Mouse (Mus musculus): Measurements from ENCODE around the gene Hs3st6. TPM values are rescaled to one million over a fixed set of nuclear protein-coding genes. Genes with fewer than 3 reads are reported as not detected.

The Hs3st6 gene
- polyA plus RNA-seq, 1 experiment from 2014 or later = not detected

DNA sequence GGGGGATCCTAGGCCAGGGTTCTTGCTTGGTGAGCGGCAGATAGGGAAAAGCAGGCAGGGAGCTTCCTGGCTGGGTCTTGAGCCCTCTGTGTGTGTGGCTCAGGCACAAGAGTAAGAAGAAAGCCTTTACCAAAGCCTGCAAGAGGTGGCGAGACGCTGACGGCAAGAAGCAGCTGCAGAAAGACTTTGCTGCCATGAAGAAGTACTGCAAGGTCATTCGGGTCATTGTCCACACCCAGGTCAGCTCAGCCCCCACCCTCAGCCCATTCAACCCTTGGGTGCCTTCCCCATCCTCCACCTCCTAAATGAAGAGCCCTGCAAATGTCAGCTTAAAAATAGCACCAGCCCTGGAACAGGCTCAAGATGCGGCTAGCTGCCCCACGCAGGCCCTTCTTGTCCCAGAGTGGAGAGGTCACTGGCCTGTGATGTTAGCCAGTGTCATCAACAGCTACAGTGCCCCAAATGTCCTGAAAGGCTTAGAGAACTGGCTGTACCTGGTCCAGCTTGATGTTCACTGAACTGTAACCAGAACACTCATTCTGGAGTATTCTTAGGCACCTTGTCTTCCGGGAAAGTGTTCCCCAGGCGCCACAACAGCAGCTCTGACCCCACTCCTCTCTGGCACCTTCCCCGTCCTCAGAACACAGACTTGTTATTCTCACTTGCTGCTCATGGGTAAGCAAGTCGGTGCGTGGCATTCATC, 20.4 kb upstream of the Hs3st6 start:
- H3K4me3 ChIP-seq = no peak overlapping the region
- H3K36me3 ChIP-seq = no peaks in the 10 kb centered on the region
- H3K9ac ChIP-seq (replicated peaks) = no peak overlapping the region
- no peak for ATAC-seq (replicated peaks)
- 81% methylated on average over 12 of the region's 12 CpGs for WGBS
- H3K4me2 ChIP-seq (replicated peaks) = no peak overlapping the region
- H3K4me1 ChIP-seq = peaks cover 16% of the 10 kb centered on the region
- no peaks in the 10 kb centered on the region for H3K9me3 ChIP-seq
- no peak overlapping the region for H3K27ac ChIP-seq (replicated peaks)
- H3K27me3 ChIP-seq = peaks cover 6% of the 10 kb centered on the region; the same call in 1 of the 2 replicates

DNA sequence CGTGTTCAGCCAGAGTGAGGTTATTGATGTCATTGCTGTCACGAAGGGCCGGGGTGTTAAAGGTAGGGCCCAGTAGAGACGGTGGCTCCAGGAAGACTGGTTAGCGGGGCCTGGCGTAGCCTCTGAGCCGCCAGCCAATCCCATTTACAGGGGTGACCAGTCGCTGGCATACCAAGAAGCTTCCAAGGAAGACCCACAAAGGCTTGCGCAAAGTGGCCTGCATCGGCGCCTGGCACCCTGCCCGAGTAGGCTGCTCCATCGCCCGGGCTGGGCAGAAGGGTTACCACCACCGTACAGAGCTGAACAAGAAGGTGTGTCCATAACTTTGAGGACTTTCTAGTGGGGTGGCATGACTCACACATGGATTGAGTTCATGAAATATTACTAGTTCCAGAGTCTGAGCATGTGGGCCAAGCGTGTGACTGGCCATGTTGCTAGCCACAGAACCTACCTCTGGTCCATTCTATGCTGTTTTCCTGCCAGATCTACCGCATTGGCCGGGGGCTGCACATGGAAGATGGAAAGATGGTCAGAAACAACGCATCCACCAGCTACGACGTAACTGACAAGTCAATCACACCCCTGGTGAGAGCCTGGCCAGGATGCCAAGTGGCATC, 19.2 kb upstream of the Hs3st6 start:
- H3K27ac ChIP-seq (replicated peaks) = no peak overlapping the region
- 88% methylated on average over 21 of the region's 21 CpGs for WGBS
- H3K4me2 ChIP-seq (replicated peaks) = no peak overlapping the region
- 0 out of 2 replicates have a peak overlapping the region, but pooled peaks have one; percentile 15 for H3K9ac ChIP-seq (replicated peaks)
- no peaks in the 10 kb centered on the region for H3K27me3 ChIP-seq
- H3K36me3 ChIP-seq = no peaks in the 10 kb centered on the region
- no peak for ATAC-seq (replicated peaks)
- no peaks in the 10 kb centered on the region for H3K9me3 ChIP-seq
- no peak overlapping the region for H3K4me3 ChIP-seq
- peaks cover 17% of the 10 kb centered on the region for H3K4me1 ChIP-seq

DNA sequence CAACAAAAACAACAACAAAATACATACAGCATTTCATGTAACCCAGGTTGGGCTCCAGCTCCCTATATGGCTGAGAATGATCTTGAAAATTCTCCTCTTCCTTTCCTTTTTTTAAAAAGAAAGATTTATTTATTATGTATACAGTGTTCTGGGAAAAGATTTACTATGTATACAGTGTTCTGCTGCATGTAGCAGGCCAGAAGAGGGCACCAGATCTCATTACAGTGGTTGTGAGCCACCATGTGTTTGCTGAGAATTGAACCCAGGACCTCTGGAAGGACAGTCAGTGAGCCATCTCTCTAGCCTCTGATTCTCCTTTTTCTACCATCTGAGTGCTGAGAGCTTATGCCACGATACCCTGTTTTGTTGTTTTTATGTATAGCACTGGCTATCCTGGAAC, 18.3 kb upstream of the Hs3st6 start:
- H3K9ac ChIP-seq (replicated peaks) = no peak overlapping the region
- no peak overlapping the region for H3K4me3 ChIP-seq
- H3K27me3 ChIP-seq = no peaks in the 10 kb centered on the region
- peaks cover 17% of the 10 kb centered on the region for H3K4me1 ChIP-seq
- no peak overlapping the region for H3K4me2 ChIP-seq (replicated peaks)
- ATAC-seq (replicated peaks) = no peak
- no peaks in the 10 kb centered on the region for H3K36me3 ChIP-seq
- no peaks in the 10 kb centered on the region for H3K9me3 ChIP-seq
- 88% methylated on average over 1 of the region's 1 CpGs for WGBS
- H3K27ac ChIP-seq (replicated peaks) = no peak overlapping the region

DNA sequence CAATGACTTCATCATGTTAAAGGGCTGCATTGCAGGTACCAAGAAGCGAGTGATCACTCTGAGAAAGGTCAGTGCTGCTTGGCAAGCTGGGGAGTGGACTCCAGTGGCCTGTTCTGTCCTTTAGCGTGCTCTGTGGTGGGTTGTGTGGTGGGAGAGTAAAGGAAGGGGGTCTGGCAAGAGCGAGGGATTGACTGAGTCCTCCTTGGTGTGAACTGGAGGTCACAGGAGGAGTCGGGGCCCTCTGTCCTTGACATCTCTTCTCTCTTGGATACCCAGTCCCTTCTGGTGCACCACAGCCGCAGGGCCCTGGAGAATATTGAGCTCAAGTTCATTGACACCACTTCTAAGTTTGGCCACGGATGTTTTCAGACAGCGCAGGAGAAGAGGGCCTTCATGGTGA, 17.3 kb upstream of the Hs3st6 start:
- Histone ChIP-seq H3K27ac (replicated peaks) (no peak overlapping the region), H3K36me3 (no peaks in the 10 kb centered on the region), H3K27me3 (no peaks in the 10 kb centered on the region), H3K4me2 (replicated peaks) (no peak overlapping the region), H3K9me3 (no peaks in the 10 kb centered on the region), H3K4me1 (peaks cover 17% of the 10 kb centered on the region), H3K9ac (replicated peaks) (no peak overlapping the region), H3K4me3 (no peak overlapping the region)
- no peak for ATAC-seq (replicated peaks)
- WGBS = 83% methylated on average over 7 of the region's 7 CpGs

DNA sequence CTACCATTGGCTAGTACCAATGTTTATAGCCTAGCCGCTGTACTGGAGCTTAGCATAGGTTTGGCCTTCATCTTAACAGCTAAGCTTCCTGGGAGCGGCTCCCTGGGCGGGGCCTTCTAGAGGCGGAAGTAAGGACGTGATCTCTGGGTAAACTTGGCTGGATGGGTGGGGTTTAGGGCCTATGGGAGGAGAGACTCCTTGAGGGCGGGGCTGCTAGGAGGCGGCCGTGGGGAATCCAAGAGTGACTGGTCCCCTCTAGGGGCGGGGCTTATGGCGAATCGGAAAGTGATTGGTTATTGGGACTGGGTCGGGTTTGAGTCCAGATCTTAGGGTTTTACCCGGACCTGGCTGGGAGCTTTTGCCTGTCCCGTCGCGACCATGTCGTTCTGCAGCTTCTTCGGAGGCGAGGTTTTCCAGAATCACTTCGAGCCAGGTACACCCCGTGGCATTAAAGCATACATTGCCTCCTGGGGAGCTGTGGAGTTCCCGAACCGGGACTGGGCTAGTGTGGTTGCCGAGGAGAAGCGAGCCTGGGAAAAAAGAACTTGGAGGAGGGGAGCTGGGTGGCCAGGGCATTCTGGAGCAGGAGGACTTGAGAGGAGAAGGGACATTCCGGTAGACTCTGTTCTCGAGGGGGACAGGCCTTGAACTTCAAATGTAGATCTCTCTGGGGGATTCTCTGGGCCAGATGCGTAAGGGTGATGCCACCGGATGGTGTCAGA, 16.3 kb upstream of the Hs3st6 start, which contains the start of gene Msrb1:
TSS of gene Msrb1 (plus strand) at position 313 of the 722 bp plus-strand sequence.
- Histone ChIP-seq H3K4me1 (peaks cover 17% of the 10 kb centered on the region), H3K27ac (replicated peaks) (peak within 1 kb of the TSS; percentile 53), H3K9ac (replicated peaks) (peak within 1 kb of the TSS; percentile 65), H3K27me3 (no peaks in the 10 kb centered on the region), H3K9me3 (no peaks in the 10 kb centered on the region), H3K4me3 (peak within 1 kb of the TSS; percentile 62), H3K36me3 (no peaks in the 10 kb centered on the region), H3K4me2 (replicated peaks) (peak within 1 kb of the TSS; percentile 90)
- WGBS = 2% methylated on average over 29 of the region's 29 CpGs
- ATAC-seq (replicated peaks) = peak; percentile 97

DNA sequence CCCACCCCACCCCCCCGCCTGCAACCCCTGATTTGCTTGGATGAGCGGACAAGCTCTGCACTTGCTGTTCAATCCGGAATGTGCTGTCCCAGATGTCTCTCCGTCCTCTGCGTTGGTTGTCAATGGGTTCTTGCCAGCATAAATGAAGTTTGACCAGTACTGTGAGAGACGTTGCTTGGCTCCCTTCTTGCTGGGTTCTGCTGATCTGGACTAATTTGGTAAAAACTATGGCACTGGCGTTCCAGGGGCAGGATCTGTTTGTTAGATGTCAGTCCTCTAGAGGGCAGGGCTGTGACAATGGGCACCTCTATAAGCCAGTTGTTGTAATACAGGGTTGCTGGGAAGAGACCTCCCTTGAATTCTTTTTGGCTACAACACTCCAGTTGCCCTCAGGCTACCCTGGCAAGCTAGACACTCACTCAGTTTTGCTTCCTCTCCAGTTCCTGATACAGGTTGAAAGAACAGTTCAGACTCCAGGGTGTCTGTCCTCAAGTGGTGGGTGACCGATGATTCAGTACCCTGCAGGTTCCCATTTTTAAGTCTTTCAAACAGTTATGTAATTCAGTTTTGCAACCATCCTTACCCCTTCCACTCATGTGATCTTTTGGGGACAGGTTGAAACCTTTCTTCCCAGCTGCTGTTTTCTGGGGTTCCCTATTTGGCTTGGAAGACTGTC, 15.5 kb upstream of the Hs3st6 start:
- H3K27me3 ChIP-seq = no peaks in the 10 kb centered on the region
- 0 out of 2 replicates have a peak, but pooled peaks have one; percentile 0 for ATAC-seq (replicated peaks)
- WGBS = 25% methylated on average over 8 of the region's 8 CpGs
- H3K9me3 ChIP-seq = no peaks in the 10 kb centered on the region
- H3K4me2 ChIP-seq (replicated peaks) = peak overlapping the region; percentile 90
- H3K4me3 ChIP-seq = peak overlapping the region; percentile 62
- H3K9ac ChIP-seq (replicated peaks) = peak overlapping the region; percentile 65; the same call in 1 of the 2 replicates
- H3K27ac ChIP-seq (replicated peaks) = no peak overlapping the region
- H3K36me3 ChIP-seq = no peaks in the 10 kb centered on the region
- H3K4me1 ChIP-seq = peaks cover 17% of the 10 kb centered on the region

DNA sequence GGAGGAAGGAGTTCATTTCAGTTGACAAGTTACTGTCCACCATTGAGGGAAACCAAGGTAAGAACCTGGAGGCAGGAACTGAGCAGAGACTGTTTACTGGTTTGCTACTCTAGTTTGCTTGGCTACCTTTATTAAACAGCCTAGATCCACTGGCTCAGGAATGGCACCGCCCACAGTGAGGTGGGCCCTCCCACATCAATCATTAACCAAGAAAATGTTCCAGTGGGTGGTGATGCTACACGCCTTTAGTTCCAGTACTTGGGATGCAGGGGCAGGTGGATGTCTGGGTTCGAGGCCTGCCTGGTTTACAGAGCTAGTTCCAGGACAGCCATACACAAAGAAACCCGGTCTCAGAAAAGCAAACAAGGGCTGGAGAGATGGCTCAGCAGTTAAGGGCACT, 14.6 kb upstream of the Hs3st6 start:
- WGBS = 78% methylated on average over 4 of the region's 4 CpGs
- H3K27ac ChIP-seq (replicated peaks) = no peak overlapping the region
- H3K4me2 ChIP-seq (replicated peaks) = no peak overlapping the region
- H3K27me3 ChIP-seq = no peaks in the 10 kb centered on the region
- H3K4me1 ChIP-seq = peaks cover 17% of the 10 kb centered on the region
- no peak overlapping the region for H3K9ac ChIP-seq (replicated peaks)
- no peaks in the 10 kb centered on the region for H3K36me3 ChIP-seq
- no peak overlapping the region for H3K4me3 ChIP-seq
- H3K9me3 ChIP-seq = no peaks in the 10 kb centered on the region
- no peak for ATAC-seq (replicated peaks)

DNA sequence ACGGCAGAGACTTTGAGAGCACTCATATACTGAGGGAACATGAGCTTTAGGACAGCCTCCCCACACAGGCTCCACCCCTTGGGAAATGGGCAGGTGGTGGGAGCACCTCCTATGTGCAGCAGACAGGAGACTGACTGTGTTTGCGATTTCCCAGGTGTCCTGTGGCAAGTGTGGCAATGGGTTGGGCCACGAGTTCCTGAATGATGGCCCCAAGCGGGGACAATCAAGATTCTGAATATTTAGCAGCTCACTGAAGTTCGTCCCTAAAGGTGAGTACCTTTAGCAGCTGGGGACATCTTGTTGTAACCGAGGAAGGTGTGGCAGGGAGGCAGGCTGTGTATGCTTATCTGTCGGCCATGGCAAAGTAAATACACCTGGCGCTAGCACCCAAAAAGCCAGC, 12.9 kb upstream of the Hs3st6 start:
- 84% methylated on average over 8 of the region's 8 CpGs for WGBS
- ATAC-seq (replicated peaks) = no peak
- Histone ChIP-seq H3K9me3 (no peaks in the 10 kb centered on the region), H3K27ac (replicated peaks) (no peak overlapping the region), H3K4me3 (no peak overlapping the region), H3K4me1 (peaks cover 17% of the 10 kb centered on the region), H3K27me3 (no peaks in the 10 kb centered on the region), H3K4me2 (replicated peaks) (no peak overlapping the region), H3K9ac (replicated peaks) (no peak overlapping the region), H3K36me3 (no peaks in the 10 kb centered on the region)

DNA sequence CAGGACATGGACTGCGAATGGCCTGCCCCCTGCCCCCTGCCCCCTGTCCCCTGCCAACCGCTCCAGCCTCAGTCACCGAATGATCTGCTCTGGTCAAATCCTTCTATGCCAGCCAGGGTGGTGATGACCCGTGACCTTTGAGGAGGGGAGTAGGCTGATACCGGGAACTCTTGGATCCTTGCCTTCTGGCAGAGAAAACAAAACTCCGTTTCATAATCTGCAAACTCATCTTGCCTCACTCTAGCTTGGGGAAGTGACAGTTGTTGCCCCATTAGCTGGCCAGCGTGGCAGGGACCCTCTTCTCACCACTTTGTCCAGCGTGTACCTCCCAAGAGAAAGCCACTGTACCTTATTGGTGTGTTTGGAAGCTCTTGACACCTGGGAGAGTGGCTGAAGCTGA, 10.5 kb upstream of the Hs3st6 start:
- H3K4me3 ChIP-seq = no peak overlapping the region
- H3K36me3 ChIP-seq = no peaks in the 10 kb centered on the region
- peaks cover 2% of the 10 kb centered on the region for H3K4me1 ChIP-seq
- no peak for ATAC-seq (replicated peaks)
- no peaks in the 10 kb centered on the region for H3K9me3 ChIP-seq
- no peak overlapping the region for H3K4me2 ChIP-seq (replicated peaks)
- WGBS = 82% methylated on average over 8 of the region's 8 CpGs
- no peak overlapping the region for H3K9ac ChIP-seq (replicated peaks)
- no peaks in the 10 kb centered on the region for H3K27me3 ChIP-seq
- H3K27ac ChIP-seq (replicated peaks) = no peak overlapping the region

DNA sequence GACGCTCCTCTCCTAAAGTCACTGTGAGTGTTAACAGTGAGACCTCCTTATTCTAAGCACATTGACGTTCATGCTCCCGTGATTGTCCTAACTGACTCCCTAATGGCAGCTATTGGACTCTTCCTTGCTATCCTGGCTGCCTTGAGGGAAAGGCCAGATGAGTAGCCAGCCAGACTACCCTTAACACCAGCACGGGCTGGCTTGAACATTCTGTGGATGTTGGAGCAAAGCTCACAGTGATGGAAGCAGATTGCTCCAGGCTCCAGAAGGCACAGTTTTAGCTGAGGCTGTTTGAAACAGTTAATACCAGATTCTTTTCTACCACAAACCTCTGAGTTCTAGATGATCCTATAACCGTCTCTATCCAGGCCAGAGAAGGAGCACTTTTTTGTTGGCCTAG, 8.9 kb upstream of the Hs3st6 start:
- no peak for ATAC-seq (replicated peaks)
- Histone ChIP-seq H3K9ac (replicated peaks) (no peak overlapping the region), H3K9me3 (no peaks in the 10 kb centered on the region), H3K36me3 (no peaks in the 10 kb centered on the region), H3K4me1 (no peaks in the 10 kb centered on the region), H3K4me3 (no peak overlapping the region), H3K27ac (replicated peaks) (no peak overlapping the region), H3K27me3 (no peaks in the 10 kb centered on the region), H3K4me2 (replicated peaks) (no peak overlapping the region)
- WGBS = 79% methylated on average over 5 of the region's 5 CpGs

DNA sequence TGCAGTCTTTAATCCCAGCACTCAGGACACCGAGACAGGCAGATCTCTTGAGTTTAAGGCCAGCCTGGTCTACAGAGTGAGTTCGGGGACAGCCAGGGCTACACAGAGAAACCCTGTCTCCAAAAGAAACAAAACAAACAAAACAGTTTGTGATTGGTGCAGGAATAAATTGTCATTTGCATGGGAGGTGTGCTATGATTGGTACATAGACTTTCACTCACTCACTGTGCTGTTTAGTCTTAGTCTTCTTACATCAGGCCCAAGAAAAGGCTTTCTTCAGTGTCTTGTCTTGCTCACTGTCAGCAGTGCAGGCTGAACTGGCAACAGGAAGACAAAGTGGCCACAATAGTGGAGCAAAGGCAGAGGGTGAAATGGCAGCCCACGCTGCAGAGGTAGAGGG, 8.4 kb upstream of the Hs3st6 start:
- no peak for ATAC-seq (replicated peaks)
- Histone ChIP-seq H3K9me3 (no peaks in the 10 kb centered on the region), H3K36me3 (no peaks in the 10 kb centered on the region), H3K27me3 (no peaks in the 10 kb centered on the region), H3K4me2 (replicated peaks) (no peak overlapping the region), H3K4me1 (no peaks in the 10 kb centered on the region), H3K27ac (replicated peaks) (no peak overlapping the region), H3K4me3 (no peak overlapping the region), H3K9ac (replicated peaks) (no peak overlapping the region)
- 80% methylated on average over 3 of the region's 3 CpGs for WGBS
